Mouse (Mus musculus) CH12.LX (cell line): ENCODE results near the gene Plekhm3. TPM values are rescaled to one million over a fixed set of nuclear protein-coding genes. Genes with fewer than 3 reads are reported as not detected.

ENCODE experiments used
- DNase-seq: peaks from one replicate; pipeline ENCODE4 v3.0.0-alpha.2; 2013; ENCODE audit errors: extremely low read depth
- H3K27ac ChIP-seq: 2 replicates; pipeline ENCODE4 v1.5.1; 2012; ENCODE audit warnings: low read depth, mild to moderate bottlenecking, control low read depth, moderate library complexity; ENCODE audit not compliant: insufficient read depth
- H3K27me3 ChIP-seq: replicated peaks from 2 replicates; pipeline ENCODE3; 2012; ENCODE audit warnings: inconsistent platforms
- H3K36me3 ChIP-seq, 2 experiments: replicated peaks in 1 of 2; 2 replicates each; pipeline versions ENCODE3 to v1.6.1; 2012; ENCODE audit warnings: inconsistent platforms in 1 of 2, low read length in 1 of 2, mild to moderate bottlenecking in 1 of 2, mixed read lengths in 1 of 2, moderate library complexity in 1 of 2; ENCODE audit not compliant: control insufficient read depth in 1 of 2, insufficient read depth in 1 of 2
- H3K4me1 ChIP-seq, 2 experiments: 2 replicates each; pipeline ENCODE4 v1.6.1; 2012; ENCODE audit warnings: inconsistent platforms in 1 of 2, moderate library complexity in 1 of 2; ENCODE audit not compliant: insufficient read depth in 2 of 2, control insufficient read depth in 1 of 2
- H3K4me2 ChIP-seq: 2 replicates; pipeline ENCODE4 v1.6.1; 2012; ENCODE audit warnings: low read depth, mild to moderate bottlenecking, control low read depth; ENCODE audit not compliant: poor library complexity, insufficient read depth, severe bottlenecking
- H3K4me3 ChIP-seq, 3 experiments: fragments of 150-350 bp in 1 of 3; sonication (generic) in 1 of 3; replicated peaks in 1 of 3; 2 replicates each; pipeline versions ENCODE3 to v1.5.1; 2011 to 2012; ENCODE audit warnings: low read depth in 2 of 3, low read length in 2 of 3, mild to moderate bottlenecking in 2 of 3, moderate library complexity in 2 of 3, control low read depth in 1 of 3, improper control_type of control experiment in 1 of 3, inconsistent platforms in 1 of 3, mixed read lengths in 1 of 3; ENCODE audit not compliant: poor library complexity in 1 of 3
- H3K79me2 ChIP-seq: replicated peaks from 2 replicates; pipeline ENCODE4 v1.6.1; 2012; ENCODE audit warnings: mild to moderate bottlenecking, moderate library complexity; ENCODE audit not compliant: control insufficient read depth, poor library complexity, insufficient read depth, severe bottlenecking; ENCODE audit errors: extremely low read depth
- H3K9ac ChIP-seq: 2 replicates; pipeline ENCODE4 v1.6.1; 2012; ENCODE audit warnings: low read depth, mild to moderate bottlenecking, control low read depth, moderate library complexity; ENCODE audit not compliant: insufficient read depth
- H3K9me3 ChIP-seq: replicated peaks from 2 replicates; pipeline ENCODE3; 2012; ENCODE audit warnings: low read length, inconsistent platforms, mixed read lengths
- CHD1 ChIP-seq: IDR thresholded peaks from 2 replicates; pipeline ENCODE4 v1.6.1; 2012; ENCODE audit warnings: low read depth, low read length, improper control_type of control experiment, inconsistent platforms
- E2F4 ChIP-seq: IDR thresholded peaks from 2 replicates; pipeline ENCODE4 v1.6.1; 2011; ENCODE audit warnings: low read depth, low read length, improper control_type of control experiment; ENCODE audit not compliant: insufficient replicate concordance
- ELF1 ChIP-seq: IDR thresholded peaks from 2 replicates; pipeline ENCODE4 v1.6.1; 2014; ENCODE audit warnings: low read depth, mild to moderate bottlenecking, inconsistent platforms, low read length, improper control_type of control experiment
- EP300 ChIP-seq: IDR thresholded peaks from 2 replicates; pipeline ENCODE4 v1.6.1; 2011; ENCODE audit warnings: low read length, improper control_type of control experiment
- ETS1 ChIP-seq: conservative IDR thresholded peaks from 2 replicates; pipeline ENCODE4 v1.6.1; 2012; ENCODE audit warnings: low read depth, mild to moderate bottlenecking, inconsistent platforms, low read length, improper control_type of control experiment, moderate library complexity
- GABPA ChIP-seq: IDR thresholded peaks from 2 replicates; pipeline ENCODE4 v1.6.1; 2012; ENCODE audit warnings: low read depth, low read length, improper control_type of control experiment, inconsistent platforms; ENCODE audit not compliant: insufficient replicate concordance
- JUN ChIP-seq: IDR thresholded peaks from 2 replicates; pipeline ENCODE4 v1.6.1; 2011; ENCODE audit warnings: low read depth, mild to moderate bottlenecking, low read length, improper control_type of control experiment, moderate library complexity; ENCODE audit not compliant: insufficient read depth
- MAX ChIP-seq: IDR thresholded peaks from 2 replicates; pipeline ENCODE4 v1.6.1; 2011; ENCODE audit warnings: low read length, improper control_type of control experiment
- MEF2A ChIP-seq: IDR thresholded peaks from 2 replicates; pipeline ENCODE4 v1.6.1; 2014; ENCODE audit warnings: low read depth, mild to moderate bottlenecking, inconsistent platforms, low read length, improper control_type of control experiment, borderline replicate concordance
- MXI1 ChIP-seq: IDR thresholded peaks from 2 replicates; pipeline ENCODE4 v1.6.1; 2011; ENCODE audit warnings: mild to moderate bottlenecking, low read depth, low read length, improper control_type of control experiment
- NELFE ChIP-seq: IDR thresholded peaks from 2 replicates; pipeline ENCODE4 v1.6.1; 2011; ENCODE audit warnings: low read depth, low read length, improper control_type of control experiment
- PAX5 ChIP-seq: IDR thresholded peaks from 2 replicates; pipeline ENCODE4 v1.6.1; 2012; ENCODE audit warnings: low read length, inconsistent platforms, mixed read lengths
- POLR2A ChIP-seq: IDR thresholded peaks from 2 replicates; pipeline ENCODE4 v1.6.1; 2011; ENCODE audit warnings: low read depth, mild to moderate bottlenecking, improper control_type of control experiment, low read length
- POLR2AphosphoS2 ChIP-seq: IDR thresholded peaks from 2 replicates; pipeline ENCODE4 v1.6.1; 2011; ENCODE audit warnings: low read depth, low read length, improper control_type of control experiment
- RAD21 ChIP-seq: IDR thresholded peaks from 2 replicates; pipeline ENCODE4 v1.6.1; 2011; ENCODE audit warnings: low read depth, mild to moderate bottlenecking, low read length, improper control_type of control experiment, moderate library complexity
- SMC3 ChIP-seq: IDR thresholded peaks from 2 replicates; pipeline ENCODE4 v1.6.1; 2011; ENCODE audit warnings: low read depth, low read length, improper control_type of control experiment
- TCF12 ChIP-seq: IDR thresholded peaks from 2 replicates; pipeline ENCODE4 v1.6.1; 2014; ENCODE audit warnings: low read depth, mild to moderate bottlenecking, inconsistent platforms, low read length, improper control_type of control experiment
- USF1 ChIP-seq: IDR thresholded peaks from 2 replicates; pipeline ENCODE4 v1.6.1; 2014; ENCODE audit warnings: low read depth, mild to moderate bottlenecking, inconsistent platforms, low read length, improper control_type of control experiment
- ZC3H11A ChIP-seq: IDR thresholded peaks from 2 replicates; pipeline ENCODE4 v1.6.1; 2012; ENCODE audit warnings: low read depth, mild to moderate bottlenecking, inconsistent platforms, low read length, improper control_type of control experiment
- ZNF384 ChIP-seq: IDR thresholded peaks from 2 replicates; pipeline ENCODE4 v1.6.1; 2012; ENCODE audit warnings: low read depth, low read length, improper control_type of control experiment, inconsistent platforms
- dilution Hi-C: fragments of 300-500 bp; cut with MboI; formaldehyde crosslinking; loops from 2 replicates; pipeline ENCODE4 v1.14.3; 2020; ENCODE audit warnings: low sequenced_read_pairs; ENCODE audit not compliant: extremely low pct_unique_long_range_greater_than_20kb, extremely low pct_ligation_motif_present
- in situ Hi-C: fragments of 300-500 bp; cut with MboI; formaldehyde crosslinking; loops from 3 replicates; pipeline ENCODE4 v1.14.3; 2019; ENCODE audit warnings: low sequenced_read_pairs, low pct_ligation_motif_present, low pct_unique_long_range_greater_than_20kb, mixed read lengths
- polyA plus RNA-seq: library from polyadenylated mRNA; unstranded; fragments of >175 nt; gene quantifications from 2 replicates; pipeline ENCODE4 v1.2.1, GENCODE M21; 2012; ENCODE audit warnings: low read depth; ENCODE audit not compliant: insufficient read length
- total RNA-seq, 2 experiments: library from RNA; depleted of rRNA; stranded (reverse); fragments of 300-350 nt in 1 of 2; fragments of >200 nt in 1 of 2; gene quantifications; 2 replicates each; pipeline ENCODE4 v1.2.3; 2012 to 2014

Plekhm3 gene
- total and polyA plus RNA-seq, 3 experiments: 9.9 to 14.1 (median 13.0) TPM

DNA sequence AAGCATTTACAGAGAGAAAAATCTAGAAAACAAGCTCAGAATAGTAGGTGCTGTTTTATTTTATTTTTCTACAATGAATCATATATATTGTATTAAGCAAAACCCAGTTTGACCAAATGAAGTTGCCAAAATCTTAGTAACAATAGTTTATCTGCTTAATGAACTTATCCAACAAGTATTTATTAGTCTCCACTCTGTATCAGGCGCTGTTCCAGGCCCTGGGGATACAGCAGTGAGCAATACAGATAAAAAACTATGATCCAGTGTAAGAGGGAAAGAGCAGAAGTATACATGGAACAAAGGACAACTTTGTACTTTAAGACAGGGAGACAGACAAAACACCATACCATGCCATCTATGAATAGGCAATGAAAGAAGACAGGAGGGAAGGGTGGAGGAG is 81.5 kb downstream of the Plekhm3 start:
- H3K27ac ChIP-seq: no peak overlapping the region
- in situ Hi-C loops: no loop called here
- no peaks in the 10 kb centered on the region for H3K27me3 ChIP-seq
- TF ChIP-seq MAX (no peak), USF1 (no peak), ZC3H11A (no peak), GABPA (no peak), CHD1 (no peak), ZNF384 (no peak), ELF1 (no peak)
- peaks cover 31 to 69% of the 10 kb centered on the region in 2 experiments for H3K36me3 ChIP-seq
- no peak overlapping the region for H3K4me2 ChIP-seq
- no peaks in the 10 kb centered on the region for H3K9me3 ChIP-seq
- no peak overlapping the region for H3K4me3 ChIP-seq
- dilution Hi-C loops: no loop called here
- DNase-seq: no peak
- H3K4me1 ChIP-seq: peaks cover 4 to 28% of the 10 kb centered on the region in 2 experiments; a peak in 2 of 4 replicates
- H3K9ac ChIP-seq: no peak overlapping the region
- H3K79me2 ChIP-seq: no peaks in the 10 kb centered on the region

DNA sequence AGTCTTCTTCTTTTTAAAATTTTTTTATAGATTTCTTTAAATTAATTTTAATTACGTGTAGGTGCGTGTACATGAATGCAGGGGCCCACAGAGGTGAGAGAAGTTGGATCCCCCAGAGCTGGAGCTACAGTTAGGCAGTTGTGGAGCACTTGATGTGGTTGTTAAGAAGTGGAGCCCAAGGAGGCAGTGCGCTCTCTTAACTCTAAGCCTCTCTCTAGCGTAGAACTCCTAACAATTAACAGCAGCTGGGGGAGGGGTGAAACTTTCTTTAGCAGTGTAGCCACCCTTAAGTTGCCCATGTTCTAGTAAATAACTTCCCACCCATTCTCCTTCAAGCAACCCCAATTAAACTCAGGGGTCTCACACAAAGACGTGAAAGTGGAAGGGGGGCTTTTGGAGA is 84.7 kb downstream of the Plekhm3 start:
- H3K4me1 ChIP-seq: peaks cover 8 to 38% of the 10 kb centered on the region in 2 experiments; a peak in 3 of 4 replicates
- TF ChIP-seq EP300 (no peak), E2F4 (no peak), POLR2A (no peak), ETS1 (no peak), JUN (no peak), ZC3H11A (no peak), POLR2AphosphoS2 (no peak), RAD21 (no peak), MXI1 (no peak), SMC3 (no peak), PAX5 (no peak), MEF2A (no peak), TCF12 (no peak), NELFE (no peak)
- TF ChIP-seq, all 38 proteins: peak for 0
- no peak overlapping the region for H3K4me2 ChIP-seq
- no peak for DNase-seq
- H3K9me3 ChIP-seq: no peaks in the 10 kb centered on the region
- H3K36me3 ChIP-seq: peaks cover 14 to 48% of the 10 kb centered on the region in 2 experiments
- no peaks in the 10 kb centered on the region for H3K79me2 ChIP-seq
- no peak overlapping the region for H3K9ac ChIP-seq
- H3K27me3 ChIP-seq: no peaks in the 10 kb centered on the region
- dilution Hi-C loops: no loop called here
- no peak overlapping the region for H3K27ac ChIP-seq
- H3K4me3 ChIP-seq: no peak overlapping the region
- in situ Hi-C loops: no loop called here
